Mouse (Mus musculus): ENCODE data around the gene Lix1l. TPM values are rescaled to one million over a fixed set of nuclear protein-coding genes. Genes with fewer than 3 reads are reported as not detected.

Lix1l gene
- polyA plus RNA-seq, 1 experiment, result 30.3 TPM

- no peak for DNase-seq (ENCODE audit: extremely low spot score in 1 of 2, low spot score in 1 of 2)
Observed at GRCm38 (mm10) chr3:96668424-96669067, 67.6 kb downstream of the Lix1l start.

DNA sequence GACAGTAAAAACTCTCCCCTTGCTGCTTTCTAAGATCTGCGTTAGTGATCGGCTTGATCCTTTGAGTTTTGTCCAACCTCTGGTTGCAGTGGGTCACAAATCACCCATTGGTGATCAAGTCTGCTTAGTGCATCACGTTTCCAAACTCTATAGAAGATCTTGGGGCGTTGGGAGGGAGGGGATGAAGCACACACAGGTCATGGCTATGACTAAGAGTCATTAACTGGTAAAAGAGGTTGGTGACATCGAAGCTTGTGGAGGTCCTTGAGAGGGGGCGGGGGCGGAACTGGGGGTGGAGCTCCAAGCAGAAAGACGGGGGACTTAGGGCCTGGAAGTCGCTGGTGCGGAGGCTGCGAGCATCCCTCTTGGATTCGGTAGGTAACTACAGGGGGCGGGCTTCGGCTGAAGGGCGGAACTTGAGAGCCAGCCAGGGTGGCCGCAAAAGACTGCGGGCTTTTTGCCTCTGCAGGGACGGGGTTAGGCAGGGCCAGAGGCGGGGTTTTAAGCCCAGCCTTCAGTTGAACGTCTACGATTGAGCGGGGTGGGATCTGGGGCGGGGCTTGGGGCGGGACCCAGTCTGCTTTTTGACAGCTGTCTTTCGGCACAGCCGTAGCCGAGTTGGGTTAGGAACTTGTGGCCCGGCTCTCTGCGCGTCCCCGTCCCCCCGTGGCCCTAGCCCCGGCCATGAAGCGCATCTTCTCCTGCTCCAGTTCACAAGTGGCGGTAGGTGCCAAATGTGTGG, 68.9 kb downstream of the Lix1l start, which contains the start of gene Ankrd35:
Gene Ankrd35 (plus strand): TSS at position 405 of the 742 bp plus-strand sequence.
- peak; percentile 52 to 74 for DNase-seq (ENCODE audit: extremely low spot score in 1 of 2, low spot score in 1 of 2)

DNA sequence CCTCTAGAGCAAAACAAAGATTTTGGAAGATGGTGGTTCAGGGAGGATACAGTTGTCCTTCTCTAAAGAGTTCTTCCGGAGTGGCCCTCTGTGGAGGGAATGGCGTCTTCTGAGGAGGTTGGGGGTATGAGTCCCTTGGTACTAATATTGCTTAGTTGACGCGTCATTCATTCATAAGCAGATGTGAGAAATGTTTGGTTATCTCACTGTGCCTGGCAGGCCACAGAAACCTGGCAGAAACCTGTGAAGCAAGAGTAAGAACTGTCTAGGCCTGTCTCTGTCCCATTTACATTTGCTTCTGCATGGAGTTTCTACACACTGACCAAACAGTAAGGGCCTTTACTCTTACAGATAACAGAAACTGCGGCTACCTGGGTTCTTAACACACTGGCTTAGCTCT, 70.6 kb downstream of the Lix1l start:
- no peak for DNase-seq (ENCODE audit: extremely low spot score in 1 of 2, low spot score in 1 of 2)

GRCm38 (mm10) chr3:96673514-96673913, 72.6 kb downstream of the Lix1l start:
- DNase-seq (ENCODE audit: extremely low spot score in 1 of 2, low spot score in 1 of 2), result no peak

DNA sequence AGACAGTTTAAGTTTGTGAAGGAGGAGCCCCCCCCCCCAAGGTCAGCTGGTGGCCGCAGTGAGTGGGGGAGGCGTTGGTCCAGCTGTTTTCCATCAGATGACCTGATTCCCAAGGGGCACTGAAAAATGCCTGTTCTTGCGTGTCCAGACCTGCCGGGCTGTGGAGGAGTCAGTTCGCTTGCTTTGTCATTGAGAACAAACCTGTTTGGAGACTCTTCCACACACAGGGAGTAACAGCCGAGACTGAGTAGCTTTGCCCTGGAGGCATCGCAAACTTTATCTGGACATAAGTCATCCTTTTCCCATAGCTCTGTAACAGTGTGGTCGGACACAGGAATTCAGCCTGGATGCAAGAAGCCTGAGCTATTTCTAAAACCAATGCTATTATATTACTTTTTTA, 73.5 kb downstream of the Lix1l start:
- DNase-seq (ENCODE audit: extremely low spot score in 1 of 2, low spot score in 1 of 2), result no peak

DNA sequence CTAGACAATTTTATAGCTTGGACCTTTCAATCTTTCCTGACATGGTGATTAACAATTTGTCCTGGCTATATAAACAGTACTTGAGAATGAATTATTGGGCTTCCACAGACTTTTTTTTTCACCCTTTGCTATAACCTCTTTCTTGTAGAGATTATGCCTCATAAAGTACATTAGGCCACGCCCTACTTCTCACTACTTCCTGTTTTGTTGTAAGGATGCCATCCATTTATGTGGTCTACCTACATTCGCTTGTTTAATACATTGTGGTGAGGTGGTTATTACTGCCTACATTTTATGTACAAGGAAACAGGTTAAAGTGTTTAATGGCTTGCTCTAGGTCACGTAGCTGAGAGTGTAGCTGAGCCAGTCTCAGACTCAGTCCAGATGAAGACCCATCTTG, 74.2 kb downstream of the Lix1l start:
- DNase-seq (ENCODE audit: extremely low spot score in 1 of 2, low spot score in 1 of 2), result no peak

DNA sequence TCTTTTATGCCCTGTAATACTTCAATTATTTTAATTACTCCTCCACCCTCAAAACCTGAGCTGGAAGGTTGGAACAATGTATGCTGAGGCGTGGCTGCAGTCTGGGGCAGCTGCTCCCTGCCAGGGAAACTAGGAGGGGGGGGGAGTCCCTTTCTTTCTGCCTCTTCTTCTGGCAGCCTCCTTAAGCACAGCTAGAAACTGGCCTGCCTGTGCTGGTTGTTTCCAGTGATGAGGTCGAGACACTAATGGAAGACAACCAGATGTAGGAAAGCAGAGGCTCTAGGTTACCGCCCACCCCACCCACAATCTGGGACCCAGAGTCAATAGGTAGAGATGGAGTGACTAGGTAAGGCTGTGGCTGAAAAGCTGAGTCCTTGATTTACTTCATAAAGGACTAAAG, 74.7 kb downstream of the Lix1l start:
- no peak for DNase-seq (ENCODE audit: extremely low spot score in 1 of 2, low spot score in 1 of 2)

Other genes starting within 250 kb of the Lix1l start
- not detected in 2 replicates for gene BC107364, start 148.8 kb upstream of the Lix1l start, polyA plus RNA-seq (2012; rRNA removed)
- gene Hfe2, start 76.0 kb upstream of the Lix1l start, polyA plus RNA-seq (2012; rRNA removed), result 0.60 and 1.1 TPM in 2 replicates
- 27.5 and 27.7 TPM in 2 replicates for gene Txnip, start 43.2 kb upstream of the Lix1l start, polyA plus RNA-seq (2012; rRNA removed)
- gene Gm16253, start 24.2 kb upstream of the Lix1l start, polyA plus RNA-seq (2012; rRNA removed), result not detected in 2 replicates
- gene Polr3gl, start 7.0 kb upstream of the Lix1l start, polyA plus RNA-seq (2012; rRNA removed), result 67.3 and 84.3 TPM in 2 replicates
- 50.2 and 57.4 TPM in 2 replicates for gene Ankrd34a, start 4.5 kb upstream of the Lix1l start, polyA plus RNA-seq (2012; rRNA removed)
- gene Rbm8a, start 28.8 kb downstream of the Lix1l start, polyA plus RNA-seq (2012; rRNA removed), result 37.4 and 40.3 TPM in 2 replicates
- gene Pex11b, start 34.2 kb downstream of the Lix1l start, polyA plus RNA-seq (2012; rRNA removed), result 61.4 and 64.5 TPM in 2 replicates
- 0.10 and 0.11 TPM in 2 replicates for gene Gm42957, start 34.3 kb downstream of the Lix1l start, polyA plus RNA-seq (2012; rRNA removed)
- 2.9 and 3.2 TPM in 2 replicates for gene Itga10, start 44.4 kb downstream of the Lix1l start, polyA plus RNA-seq (2012; rRNA removed)
- 5.9 and 9.8 TPM in 2 replicates for gene Ankrd35, start 69.0 kb downstream of the Lix1l start, polyA plus RNA-seq (2012; rRNA removed)
- 25.2 and 25.8 TPM in 2 replicates for gene Pias3, start 95.2 kb downstream of the Lix1l start, polyA plus RNA-seq (2012; rRNA removed)
- gene Nudt17, start 107.4 kb downstream of the Lix1l start, polyA plus RNA-seq (2012; rRNA removed), result 10.2 and 10.5 TPM in 2 replicates
- 34.2 and 34.4 TPM in 2 replicates for gene Polr3c, start 126.5 kb downstream of the Lix1l start, polyA plus RNA-seq (2012; rRNA removed)
- 46.0 and 49.0 TPM in 2 replicates for gene Rnf115, start 126.5 kb downstream of the Lix1l start, polyA plus RNA-seq (2012; rRNA removed)
- 0.32 and 0.36 TPM in 2 replicates for gene Pdzk1, start 228.1 kb downstream of the Lix1l start, polyA plus RNA-seq (2012; rRNA removed)
- gene Cd160, start 228.2 kb downstream of the Lix1l start, polyA plus RNA-seq (2012; rRNA removed), result 0.06 TPM in 1 of 2 replicates, not detected in the other

All from frontal cortex, adult 2 months (tissue).